Mouse (Mus musculus) testis, adult 2 months (tissue): ENCODE measurements around the gene Arl6ip1. TPM values are rescaled to one million over a fixed set of nuclear protein-coding genes. Genes with fewer than 3 reads are reported as not detected.

ENCODE experiments used
- H3K27ac ChIP-seq: fragments of 200-500 bp; 2 replicates; pipeline ENCODE4 v1.5.1; 2012; ENCODE audit warnings: low read depth, low read length; ENCODE audit not compliant: control insufficient read depth, insufficient read depth
- H3K27me3 ChIP-seq: fragments of 200-500 bp; 2 replicates; pipeline ENCODE4 v1.6.1; 2012; ENCODE audit warnings: mild to moderate bottlenecking, low read length, moderate library complexity; ENCODE audit not compliant: control insufficient read depth, insufficient read depth
- H3K36me3 ChIP-seq: fragments of 200-500 bp; 2 replicates; pipeline ENCODE4 v1.6.1; 2012; ENCODE audit warnings: mild to moderate bottlenecking, low read length; ENCODE audit not compliant: control insufficient read depth, insufficient read depth
- H3K4me1 ChIP-seq: fragments of 200-500 bp; 2 replicates; pipeline ENCODE4 v1.6.1; 2012; ENCODE audit warnings: low read length; ENCODE audit not compliant: control insufficient read depth, insufficient read depth
- H3K4me3 ChIP-seq: fragments of 200-500 bp; 2 replicates; pipeline ENCODE4 v1.5.1; 2012; ENCODE audit warnings: low read depth, mild to moderate bottlenecking, low read length, moderate library complexity, mixed read lengths; ENCODE audit not compliant: control insufficient read depth
- CTCF ChIP-seq: fragments of 200-500 bp; IDR thresholded peaks from 2 replicates; pipeline ENCODE4 v1.5.1; 2012; ENCODE audit warnings: low read depth, mild to moderate bottlenecking, inconsistent platforms, low read length, moderate library complexity; ENCODE audit not compliant: control insufficient read depth, insufficient read depth, insufficient replicate concordance
- POLR2A ChIP-seq: fragments of 200-500 bp; IDR thresholded peaks from 2 replicates; pipeline ENCODE4 v1.6.1; 2012; ENCODE audit warnings: low read depth, mild to moderate bottlenecking, inconsistent platforms, low read length, moderate library complexity; ENCODE audit not compliant: control insufficient read depth
- polyA plus RNA-seq: library from polyadenylated mRNA; depleted of rRNA; stranded (reverse); fragments of >200 nt; gene quantifications from 2 replicates; pipeline ENCODE4 v1.2.3, GENCODE M21; 2012

Gene Arl6ip1
- polyA plus RNA-seq, 1 experiment: 197 TPM

- H3K27me3 ChIP-seq: no peaks in the 10 kb centered on the region
- no peaks in the 10 kb centered on the region; the same call in 1 of the 2 replicates for H3K36me3 ChIP-seq
- no peak overlapping the region for H3K4me3 ChIP-seq
- 0 out of 2 replicates have a peak overlapping the region, but pooled peaks have one; percentile 13 for H3K27ac ChIP-seq
- TF ChIP-seq POLR2A (no peak), CTCF (peak; percentile 10; the same call in 1 of the 2 replicates)
- no peaks in the 10 kb centered on the region for H3K4me1 ChIP-seq
These were observed 5.7 kb downstream of the Arl6ip1 start for GRCm38 (mm10) chr7:118123512-118124411.

GRCm38 (mm10) chr7:118122235-118122634 lies 7.2 kb downstream of the Arl6ip1 start:
- H3K4me3 ChIP-seq: no peak overlapping the region
- H3K36me3 ChIP-seq: no peaks in the 10 kb centered on the region; the same call in 1 of the 2 replicates
- H3K4me1 ChIP-seq: no peaks in the 10 kb centered on the region
- TF ChIP-seq CTCF (no peak), POLR2A (no peak)
- no peak overlapping the region for H3K27ac ChIP-seq
- H3K27me3 ChIP-seq: no peaks in the 10 kb centered on the region

GRCm38 (mm10) chr7:118120654-118121053 lies 8.8 kb downstream of the Arl6ip1 start:
- Histone ChIP-seq H3K4me3 (no peak overlapping the region), H3K36me3 (no peaks in the 10 kb centered on the region; the same call in 1 of the 2 replicates), H3K27ac (no peak overlapping the region), H3K27me3 (no peaks in the 10 kb centered on the region), H3K4me1 (no peaks in the 10 kb centered on the region)
- no peak for TF ChIP-seq POLR2A
- TF ChIP-seq CTCF: no peak

GRCm38 (mm10) chr7:118119946-118120345 lies 9.5 kb downstream of the Arl6ip1 start:
- H3K27me3 ChIP-seq: no peaks in the 10 kb centered on the region
- no peak overlapping the region for H3K27ac ChIP-seq
- H3K36me3 ChIP-seq: no peaks in the 10 kb centered on the region; the same call in 1 of the 2 replicates
- TF ChIP-seq POLR2A: no peak
- peaks cover 3% of the 10 kb centered on the region for H3K4me1 ChIP-seq
- no peak overlapping the region for H3K4me3 ChIP-seq

GRCm38 (mm10) chr7:118119142-118119541 lies 10.3 kb downstream of the Arl6ip1 start:
- Histone ChIP-seq H3K4me3 (no peak overlapping the region), H3K4me1 (peaks cover 3% of the 10 kb centered on the region), H3K27ac (no peak overlapping the region), H3K27me3 (no peaks in the 10 kb centered on the region), H3K36me3 (no peaks in the 10 kb centered on the region; the same call in 1 of the 2 replicates)
- TF ChIP-seq CTCF: no peak
- no peak for TF ChIP-seq POLR2A

GRCm38 (mm10) chr7:118118426-118118825 lies 11.0 kb downstream of the Arl6ip1 start:
- Histone ChIP-seq H3K4me3 (no peak overlapping the region), H3K27ac (no peak overlapping the region), H3K27me3 (no peaks in the 10 kb centered on the region), H3K36me3 (no peaks in the 10 kb centered on the region; the same call in 1 of the 2 replicates), H3K4me1 (peaks cover 3% of the 10 kb centered on the region)
- no peak for TF ChIP-seq CTCF
- no peak for TF ChIP-seq POLR2A

GRCm38 (mm10) chr7:118117539-118118210 lies 11.8 kb downstream of the Arl6ip1 start:
- H3K4me3 ChIP-seq: no peak overlapping the region
- H3K36me3 ChIP-seq: no peaks in the 10 kb centered on the region; the same call in 1 of the 2 replicates
- TF ChIP-seq CTCF (no peak), POLR2A (no peak)
- H3K27me3 ChIP-seq: no peaks in the 10 kb centered on the region
- H3K4me1 ChIP-seq: peaks cover 3% of the 10 kb centered on the region
- no peak overlapping the region for H3K27ac ChIP-seq
